Mouse (Mus musculus) cortical plate, adult 2 months (tissue): ENCODE results near the gene Myl7. TPM values are rescaled to one million over a fixed set of nuclear protein-coding genes. Genes with fewer than 3 reads are reported as not detected.
A peak's percentile ranks its signal among the peaks of the same experiment; 100 is the strongest.
"Not testable (repeated sequence)": the region's sequence is repeated elsewhere in the genome, so short reads cannot be mapped to it uniquely, and the experiment has no call there.

ENCODE experiments used
- H3K27ac ChIP-seq: fragments of 200-500 bp; 2 replicates; pipeline ENCODE4 v1.5.1; 2012; ENCODE audit warnings: low read length, control low read depth, inconsistent platforms; ENCODE audit not compliant: insufficient read depth
- H3K4me1 ChIP-seq: fragments of 200-500 bp; 2 replicates; pipeline ENCODE4 v1.6.1; 2011; ENCODE audit warnings: low read length; ENCODE audit not compliant: control insufficient read depth, insufficient read depth
- H3K4me3 ChIP-seq: fragments of 200-500 bp; 2 replicates; pipeline ENCODE4 v1.5.1; 2011; ENCODE audit warnings: mild to moderate bottlenecking, low read length, control low read depth; ENCODE audit not compliant: insufficient read depth
- CTCF ChIP-seq: fragments of 200-500 bp; IDR thresholded peaks from 2 replicates; pipeline ENCODE4 v1.5.1; 2011; ENCODE audit warnings: mild to moderate bottlenecking, control low read depth, low read length; ENCODE audit not compliant: insufficient read depth; ENCODE audit errors: extremely low read depth
- POLR2A ChIP-seq: fragments of 200-500 bp; IDR thresholded peaks from 2 replicates; pipeline ENCODE4 v1.6.1; 2011; ENCODE audit warnings: mild to moderate bottlenecking, low read length, control low read depth; ENCODE audit not compliant: insufficient read depth; ENCODE audit errors: extremely low read depth
- polyA plus RNA-seq: library from polyadenylated mRNA; depleted of rRNA; stranded (reverse); fragments of >200 nt; gene quantifications from 2 replicates; pipeline ENCODE4 v1.2.3, GENCODE M21; 2012

Myl7 gene
- polyA plus RNA-seq, 1 experiment, result not detected

DNA sequence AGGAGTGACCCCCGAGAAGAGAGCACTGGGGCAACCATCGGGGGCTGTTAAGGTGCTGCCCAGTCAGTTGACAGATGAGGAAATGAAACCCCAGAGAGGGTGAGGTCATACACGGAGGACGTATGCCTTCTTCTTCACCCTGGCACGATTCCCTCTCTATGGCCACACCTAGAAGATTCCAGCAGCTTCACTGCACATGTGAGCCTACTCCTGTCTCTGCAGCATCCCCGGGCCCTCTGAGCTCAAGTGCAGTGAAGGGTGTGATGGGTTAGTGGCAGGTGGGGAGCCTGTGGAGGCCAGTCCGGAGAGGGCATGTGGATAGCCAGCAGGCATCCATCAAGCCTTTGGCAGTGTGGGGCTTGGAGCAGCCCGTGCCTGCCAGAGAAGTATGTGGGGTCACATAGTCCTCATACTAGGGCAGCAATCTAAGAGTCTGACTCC, 6.4 kb downstream of the Myl7 start:
- TF ChIP-seq POLR2A (no peak), CTCF (no peak)
- H3K4me3 ChIP-seq, result no peak overlapping the region
- H3K4me1 ChIP-seq, result no peaks in the 10 kb centered on the region
- H3K27ac ChIP-seq, result no peak overlapping the region

DNA sequence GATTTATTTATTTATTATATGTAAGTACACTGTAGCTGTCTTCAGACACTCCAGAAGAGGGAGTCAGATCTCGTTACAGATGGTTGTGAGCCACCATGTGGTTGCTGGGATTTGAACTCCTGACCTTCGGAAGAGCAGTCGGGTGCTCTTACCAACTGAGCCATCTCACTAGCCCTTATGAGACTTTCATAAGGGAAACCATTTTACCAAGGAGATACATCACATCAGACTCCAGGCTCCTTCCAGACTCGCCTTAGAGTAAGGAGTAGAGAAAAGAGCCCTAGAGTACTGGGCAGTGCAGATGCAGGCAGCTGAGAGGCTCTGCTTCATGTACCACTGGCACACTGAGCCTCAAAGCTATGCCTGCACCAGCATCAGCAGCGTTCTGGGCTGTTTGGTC, 10.0 kb downstream of the Myl7 start:
- not testable (repeated sequence) for H3K27ac ChIP-seq, H3K4me1 ChIP-seq, H3K4me3 ChIP-seq

DNA sequence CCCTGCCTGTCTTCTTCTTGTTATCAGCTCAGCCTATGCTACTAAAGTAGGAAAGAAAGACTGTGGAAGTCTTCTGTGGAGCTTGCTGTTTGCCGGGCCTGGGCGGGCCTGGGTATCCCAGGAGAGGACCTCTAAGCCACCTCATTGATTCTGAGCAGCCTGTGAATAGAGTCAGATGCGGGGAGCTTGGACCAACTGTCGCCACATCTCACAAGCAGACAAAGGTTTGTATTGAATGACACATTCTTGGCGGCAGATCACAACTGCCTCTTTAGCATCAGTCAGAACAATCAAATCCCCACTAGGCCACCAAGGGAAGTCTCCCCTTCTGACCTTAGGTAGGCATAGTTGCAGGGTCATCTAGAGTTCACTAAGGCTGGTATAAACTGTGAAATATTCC, 11.3 kb downstream of the Myl7 start:
- TF ChIP-seq CTCF, result no peak
- no peak for TF ChIP-seq POLR2A
- H3K4me1 ChIP-seq, result no peaks in the 10 kb centered on the region
- no peak overlapping the region for H3K4me3 ChIP-seq
- H3K27ac ChIP-seq, result no peak overlapping the region

DNA sequence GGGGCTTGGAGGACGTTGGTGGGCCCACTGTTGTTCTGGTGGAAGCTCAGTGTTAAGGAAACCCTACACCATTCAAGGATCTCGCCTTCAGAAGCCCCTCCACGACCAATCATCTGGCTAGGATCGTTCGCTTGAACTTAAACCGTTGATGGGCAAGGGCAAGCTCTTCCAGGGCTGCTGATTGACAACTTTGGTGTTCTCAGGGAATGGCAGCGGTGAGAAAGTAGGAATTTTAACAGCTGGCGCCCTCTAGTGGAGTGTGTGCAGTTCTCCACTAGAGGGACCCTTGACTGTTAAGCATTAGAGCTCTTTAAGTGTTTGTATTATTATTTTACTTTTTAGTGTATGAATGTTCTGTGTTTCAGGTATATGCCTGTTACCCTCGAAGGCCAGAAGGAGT, 12.4 kb downstream of the Myl7 start:
- H3K27ac ChIP-seq, result no peak overlapping the region
- no peak overlapping the region for H3K4me3 ChIP-seq
- H3K4me1 ChIP-seq, result no peaks in the 10 kb centered on the region
- TF ChIP-seq CTCF (peak; percentile 86), POLR2A (no peak)

DNA sequence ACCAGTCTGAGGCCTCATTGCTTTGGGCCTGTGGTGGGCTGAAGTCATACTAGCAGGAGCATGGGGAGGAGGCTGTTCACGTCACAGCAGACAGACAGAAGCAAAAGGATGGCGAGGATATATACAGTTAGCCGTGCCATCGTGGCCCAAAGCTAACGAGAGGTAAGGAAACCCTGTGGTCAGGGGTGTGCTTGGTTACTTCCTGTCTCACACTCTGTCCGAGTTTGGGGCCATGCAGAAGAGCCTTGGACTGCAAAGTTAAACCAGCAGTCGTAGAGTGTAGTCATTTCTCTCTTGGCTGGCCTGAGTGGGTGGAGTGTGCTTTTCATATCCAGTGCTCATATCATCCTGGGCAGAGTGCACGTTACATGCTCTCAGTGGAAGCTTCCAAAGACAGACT, 16.1 kb downstream of the Myl7 start:
- Histone ChIP-seq H3K27ac (no peak overlapping the region), H3K4me3 (no peak overlapping the region), H3K4me1 (no peaks in the 10 kb centered on the region)
- no peak for TF ChIP-seq CTCF
- TF ChIP-seq POLR2A, result no peak

DNA sequence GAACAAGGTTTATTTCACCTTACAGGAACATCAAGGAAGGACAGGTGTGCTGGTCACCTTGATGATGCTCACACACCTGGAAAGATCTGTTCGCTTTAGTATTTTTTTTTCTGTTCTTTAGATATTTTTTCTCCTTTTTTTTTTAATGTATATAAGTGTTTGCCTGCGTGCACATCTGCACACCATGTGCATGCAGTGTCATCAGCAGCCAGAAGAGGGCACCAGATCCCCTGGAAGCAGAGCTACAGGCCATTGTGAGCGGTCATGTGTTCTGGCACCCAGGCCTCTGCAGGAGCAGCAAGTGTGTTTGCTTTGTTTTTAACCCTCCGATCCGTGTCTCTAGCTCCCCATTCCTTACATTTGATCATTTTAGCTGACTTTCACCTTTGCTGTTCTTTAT, 18.7 kb downstream of the Myl7 start:
- Histone ChIP-seq H3K27ac (no peak overlapping the region), H3K4me1 (no peaks in the 10 kb centered on the region; the same call in 1 of the 2 replicates), H3K4me3 (no peak overlapping the region)
- TF ChIP-seq CTCF (peak; percentile 70), POLR2A (no peak)

DNA sequence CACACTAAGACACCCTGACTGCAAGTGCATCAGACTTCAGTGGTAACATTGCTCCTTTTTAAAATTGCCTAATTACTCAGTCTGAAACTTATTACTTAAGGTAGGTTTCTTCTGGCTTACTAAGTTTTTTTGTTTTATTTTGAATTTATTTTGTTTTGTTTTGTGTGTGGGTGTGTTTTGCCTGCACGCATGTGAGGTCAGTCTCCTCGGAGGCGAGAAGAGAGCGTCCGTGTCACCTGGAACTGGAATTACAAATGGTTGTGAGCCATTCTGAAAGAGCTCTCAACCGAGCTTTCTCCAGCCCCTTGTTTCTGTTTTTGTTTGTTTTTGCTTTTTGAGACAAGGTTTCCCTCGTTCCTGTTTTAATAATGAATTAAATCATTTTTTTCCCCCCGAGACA, 19.9 kb downstream of the Myl7 start:
- TF ChIP-seq POLR2A (no peak), CTCF (no peak)
- 0 out of 2 replicates have a peak overlapping the region, but pooled peaks have one; percentile 75 for H3K27ac ChIP-seq
- no peaks in the 10 kb centered on the region; the same call in 1 of the 2 replicates for H3K4me1 ChIP-seq
- peak overlapping the region; percentile 53 for H3K4me3 ChIP-seq

DNA sequence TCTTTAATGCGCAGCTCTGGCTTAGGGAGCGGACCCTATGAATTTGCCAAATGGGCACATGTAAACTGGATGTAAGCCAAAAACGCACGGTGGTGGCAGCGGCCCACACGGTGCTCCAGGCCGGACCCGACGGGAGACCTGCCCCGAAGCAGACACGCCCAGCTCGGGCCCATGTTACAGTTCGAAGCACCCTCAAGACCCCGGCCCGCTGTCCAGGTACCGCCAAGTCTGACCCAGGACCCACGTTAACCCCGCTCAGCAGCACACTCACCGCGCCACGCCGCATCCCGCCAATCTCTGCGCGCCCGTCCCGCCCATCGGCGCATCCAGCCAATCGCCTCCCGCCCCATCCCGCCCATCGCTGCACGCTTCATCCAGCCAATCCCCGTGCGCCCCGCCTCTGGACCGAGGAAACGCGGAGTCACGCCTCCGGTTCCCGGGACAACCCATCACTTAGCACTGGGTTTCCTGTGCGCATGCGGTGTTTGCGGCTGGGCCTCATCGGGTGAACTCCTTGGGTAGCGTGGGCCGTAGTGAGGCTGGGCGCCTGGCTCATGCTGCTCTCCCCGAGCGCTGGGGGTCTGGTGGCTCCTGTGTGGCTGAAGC, 20.6 kb downstream of the Myl7 start, which contains the start of gene Pold2:
Gene Pold2 (minus strand): TSS at position 372 of the 606 bp plus-strand sequence.
- Histone ChIP-seq H3K27ac (0 out of 2 replicates have a peak within 1 kb of the TSS, but pooled peaks have one; percentile 75), H3K4me1 (no peaks in the 10 kb centered on the region; the same call in 1 of the 2 replicates), H3K4me3 (peak within 1 kb of the TSS; percentile 53)
- TF ChIP-seq CTCF (no peak), POLR2A (peak; percentile 82)

DNA sequence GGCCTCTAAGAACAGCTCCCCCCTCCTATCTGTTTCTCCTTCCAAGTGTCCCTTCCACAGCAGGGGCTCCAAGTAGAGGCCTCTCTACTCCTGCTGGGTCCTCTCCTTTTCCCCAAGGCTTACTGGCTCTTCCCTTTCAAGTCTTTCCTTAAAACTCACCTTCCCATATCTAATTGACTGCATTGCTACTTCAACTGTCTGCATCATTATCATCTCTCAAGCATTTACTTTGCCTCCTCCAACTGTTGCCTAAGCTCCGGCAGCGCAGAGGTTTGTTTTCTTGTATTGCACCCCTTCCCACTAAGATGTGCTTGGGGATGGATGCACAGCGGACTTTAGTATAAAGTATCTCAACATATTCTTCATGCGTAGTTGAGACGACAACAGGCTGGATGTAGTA, 21.2 kb downstream of the Myl7 start:
- Histone ChIP-seq H3K4me1 (no peaks in the 10 kb centered on the region; the same call in 1 of the 2 replicates), H3K27ac (no peak overlapping the region), H3K4me3 (peak overlapping the region; percentile 53)
- TF ChIP-seq CTCF (no peak), POLR2A (no peak)

DNA sequence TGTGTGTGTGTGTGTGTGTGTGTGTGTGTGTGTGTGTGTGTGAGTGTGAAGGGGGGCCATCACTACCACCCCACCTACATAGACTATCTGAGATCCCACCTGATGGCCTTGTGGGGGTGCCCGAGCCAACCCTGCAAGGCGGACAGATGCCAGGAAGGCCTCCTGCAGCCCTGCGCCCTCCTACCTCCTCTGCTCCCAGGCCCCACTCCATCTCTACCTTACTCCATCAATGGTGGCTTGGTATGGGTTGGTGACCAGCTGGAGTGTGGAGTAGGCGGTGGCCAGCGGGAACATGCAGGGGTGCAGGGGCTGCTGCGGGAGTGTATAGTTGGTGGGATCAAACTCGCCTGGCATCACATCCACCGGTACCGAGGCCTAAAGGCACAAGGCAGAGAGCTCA, 25.4 kb downstream of the Myl7 start:
- Histone ChIP-seq H3K4me3 (no peak overlapping the region), H3K4me1 (no peaks in the 10 kb centered on the region; the same call in 1 of the 2 replicates), H3K27ac (no peak overlapping the region)
- TF ChIP-seq POLR2A (no peak), CTCF (no peak)

DNA sequence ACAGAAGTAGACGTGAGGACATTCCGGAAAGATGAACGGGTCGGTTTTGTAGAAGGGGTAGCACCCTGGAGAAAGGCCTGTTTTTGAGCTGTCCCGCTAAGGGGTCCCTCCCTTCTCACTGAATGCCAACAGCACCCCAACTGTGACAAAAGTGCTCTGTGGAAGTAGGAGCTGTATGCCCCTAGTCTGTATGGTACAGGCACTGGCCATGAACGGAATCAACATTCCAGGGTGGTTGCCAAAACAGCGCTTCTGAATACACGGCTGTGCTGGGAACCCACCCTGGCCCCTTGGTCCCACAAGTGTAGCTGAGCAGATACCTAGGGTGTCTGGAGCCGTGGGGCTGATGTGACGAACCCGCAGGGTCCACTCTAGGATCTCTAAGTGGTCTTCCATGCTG, 25.9 kb downstream of the Myl7 start:
- no peak overlapping the region for H3K27ac ChIP-seq
- no peaks in the 10 kb centered on the region; the same call in 1 of the 2 replicates for H3K4me1 ChIP-seq
- H3K4me3 ChIP-seq, result no peak overlapping the region
- no peak for TF ChIP-seq POLR2A
- no peak for TF ChIP-seq CTCF
